Mouse (Mus musculus) ES-E14 (cell line): ENCODE results near the gene Tbc1d2.

ENCODE experiments used
- ZC3H11A ChIP-seq: IDR thresholded peaks from 2 replicates; pipeline ENCODE4 v1.6.1; 2012; ENCODE audit warnings: low read depth, mild to moderate bottlenecking, inconsistent platforms, low read length, borderline replicate concordance
- ZNF384 ChIP-seq: IDR thresholded peaks from 2 replicates; pipeline ENCODE4 v1.6.1; 2012; ENCODE audit warnings: low read depth, low read length, inconsistent platforms

GRCm38 (mm10) chr4:46574841-46575240 is 75.2 kb downstream of the Tbc1d2 start:
- TF ChIP-seq ZC3H11A (no peak), ZNF384 (no peak)
